Comparison of ENCODE assay signal across 22 mouse cellular contexts in the genomic region with DNA sequence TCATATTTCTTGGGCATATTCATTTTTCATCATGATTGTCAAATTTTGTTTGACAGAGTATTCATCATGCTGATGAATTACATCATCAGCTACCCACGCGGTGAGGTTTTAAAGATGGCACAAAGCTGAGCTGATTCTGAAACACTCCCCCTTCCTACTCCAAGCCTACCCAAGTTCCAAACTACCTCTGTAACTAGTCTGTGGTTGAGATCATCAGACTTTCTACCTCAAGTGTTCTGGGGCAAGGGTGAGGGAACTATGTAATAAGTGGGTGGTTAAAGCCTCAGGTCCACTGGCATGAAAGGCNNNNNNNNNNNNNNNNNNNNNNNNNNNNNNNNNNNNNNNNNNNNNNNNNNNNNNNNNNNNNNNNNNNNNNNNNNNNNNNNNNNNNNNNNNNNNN.
"Had no signal": no experiment of that assay in that cellular context is flagged by ENCODE, and none has a peak within 500 bp of the region (broad histone marks: within the 10 kb centered on the region; RNA-seq: fewer than 3 reads in every experiment).

No protein-coding gene starts in this region.

- H3K27ac ChIP-seq: heart, embryonic 10.5 days; hindbrain, embryonic 10.5 days; hindbrain, embryonic 12.5 days; hindbrain, embryonic 14.5 days; intestine, embryonic 15.5 days; limb, embryonic 13.5 days; limb, embryonic 15.5 days; liver, embryonic 12.5 days; liver, embryonic 14.5 days had no signal

- H3K4me3 ChIP-seq: heart, embryonic 10.5 days; heart, embryonic 12.5 days; hindbrain, embryonic 10.5 days; hindbrain, embryonic 12.5 days; intestine, embryonic 15.5 days; limb, embryonic 13.5 days; limb, embryonic 15.5 days; liver, embryonic 12.5 days had no signal

- H3K27me3 ChIP-seq: heart, embryonic 12.5 days; hindbrain, embryonic 12.5 days; intestine, embryonic 15.5 days; limb, embryonic 13.5 days; limb, embryonic 15.5 days; liver, embryonic 12.5 days had no signal

- DNase-seq: gastrocnemius, postnatal 14 days; gastrocnemius, postnatal 36 days; heart, adult 18-20 months; heart, postnatal 10 days; heart, postnatal 4 days; kidney, adult 18-20 months; kidney, adult 8-10 months; kidney, postnatal 10 days; kidney, postnatal 25 days; layer of hippocampus, adult 9-11 months; layer of hippocampus, postnatal 36 days; left cerebral cortex, postnatal 4 days had no signal

- H3K4me1 ChIP-seq: heart, embryonic 10.5 days; heart, embryonic 12.5 days; hindbrain, embryonic 10.5 days; hindbrain, embryonic 12.5 days; intestine, embryonic 15.5 days; limb, embryonic 13.5 days; limb, embryonic 15.5 days; liver, embryonic 12.5 days had no signal
